Mouse (Mus musculus) MEL (cell line): Measurements from ENCODE around the gene Trim52.

Experiments
- CTCF ChIP-seq, 3 experiments: IDR thresholded peaks in 2 of 3; conservative IDR thresholded peaks in 1 of 3; 2 replicates each; pipeline ENCODE4 v1.5.1; 2011 to 2012; ENCODE audit warnings: low read length in 3 of 3, low read depth in 2 of 3, mild to moderate bottlenecking in 2 of 3, improper control_type of control experiment in 1 of 3, inconsistent platforms in 1 of 3, mixed read lengths in 1 of 3, moderate library complexity in 1 of 3; ENCODE audit not compliant: control insufficient read depth in 1 of 3, insufficient read depth in 1 of 3, poor library complexity in 1 of 3, severe bottlenecking in 1 of 3
- POLR2A ChIP-seq, 2 experiments: IDR thresholded peaks; 2 replicates each; pipeline ENCODE4 v1.6.1; 2011 to 2012; ENCODE audit warnings: low read length in 2 of 2, mild to moderate bottlenecking in 2 of 2, control low read depth in 1 of 2, improper control_type of control experiment in 1 of 2, low read depth in 1 of 2, moderate library complexity in 1 of 2; ENCODE audit not compliant: control insufficient read depth in 1 of 2, insufficient read depth in 1 of 2, poor library complexity in 1 of 2
- POLR2AphosphoS2 ChIP-seq: IDR thresholded peaks from 2 replicates; pipeline ENCODE4 v1.6.1; 2011; ENCODE audit warnings: low read length, improper control_type of control experiment
- RCOR1 ChIP-seq: IDR thresholded peaks from 2 replicates; pipeline ENCODE4 v1.6.1; 2012; ENCODE audit warnings: low read depth, mild to moderate bottlenecking, inconsistent platforms, low read length, improper control_type of control experiment
- SIN3A ChIP-seq: IDR thresholded peaks from 2 replicates; pipeline ENCODE4 v1.6.1; 2012; ENCODE audit warnings: low read length, improper control_type of control experiment, inconsistent platforms
- TAL1 ChIP-seq: IDR thresholded peaks from 2 replicates; pipeline ENCODE4 v1.6.1; 2012; ENCODE audit warnings: mild to moderate bottlenecking, inconsistent platforms, low read length, moderate library complexity, mixed read lengths
- TCF12 ChIP-seq: IDR thresholded peaks from 2 replicates; pipeline ENCODE4 v1.6.1; 2014; ENCODE audit warnings: low read depth, mild to moderate bottlenecking, inconsistent platforms, low read length, improper control_type of control experiment, moderate library complexity
- USF1 ChIP-seq: IDR thresholded peaks from 2 replicates; pipeline ENCODE4 v1.6.1; 2014; ENCODE audit warnings: low read depth, mild to moderate bottlenecking, inconsistent platforms, low read length, improper control_type of control experiment, moderate library complexity
- ZC3H11A ChIP-seq: IDR thresholded peaks from 2 replicates; pipeline ENCODE4 v1.6.1; 2012; ENCODE audit warnings: low read depth, mild to moderate bottlenecking, inconsistent platforms, low read length, improper control_type of control experiment

DNA sequence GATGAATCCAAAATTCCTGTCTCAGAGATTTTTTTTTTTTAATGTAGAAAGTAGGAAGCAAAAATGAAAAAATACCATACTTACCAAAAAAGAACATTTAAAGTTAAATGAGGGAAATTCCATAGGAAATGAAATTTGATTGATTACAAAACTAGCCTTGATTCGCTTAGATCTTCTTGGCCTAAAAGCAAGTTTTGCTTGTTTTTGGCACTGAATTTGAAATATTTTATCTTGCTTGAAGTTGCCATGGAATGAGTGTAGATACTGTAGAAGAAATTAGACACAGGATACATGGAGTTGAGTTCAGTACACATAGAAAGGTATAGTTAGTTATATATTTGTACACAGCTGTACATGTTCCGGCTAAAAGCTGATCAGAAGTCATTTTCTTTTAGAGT is 73.7 kb downstream of the Trim52 start:
- TF ChIP-seq USF1, result no peak
- TF ChIP-seq POLR2AphosphoS2, result no peak
- TF ChIP-seq TCF12, result no peak
- TF ChIP-seq CTCF (IDR thresholded peaks at IDR 0.05 in 2 of 3, conservative IDR thresholded peaks at IDR 0.05 in 1 of 3; ENCODE audit: control insufficient read depth in 1 of 3, insufficient read depth in 1 of 3, low read depth in 2 of 3, low read length in 3 of 3, poor library complexity in 1 of 3, severe bottlenecking in 1 of 3), result no peak
- no peak for TF ChIP-seq SIN3A
- no peak for TF ChIP-seq RCOR1
- TF ChIP-seq TAL1, result no peak
- TF ChIP-seq ZC3H11A, result no peak
- TF ChIP-seq POLR2A (IDR thresholded peaks at IDR 0.05; ENCODE audit: control insufficient read depth in 1 of 2, insufficient read depth in 1 of 2, low read depth in 1 of 2, low read length in 2 of 2, poor library complexity in 1 of 2), result no peak
